Mouse (Mus musculus): Measurements from ENCODE around the gene Ptprc.

Ptprc gene

DNA sequence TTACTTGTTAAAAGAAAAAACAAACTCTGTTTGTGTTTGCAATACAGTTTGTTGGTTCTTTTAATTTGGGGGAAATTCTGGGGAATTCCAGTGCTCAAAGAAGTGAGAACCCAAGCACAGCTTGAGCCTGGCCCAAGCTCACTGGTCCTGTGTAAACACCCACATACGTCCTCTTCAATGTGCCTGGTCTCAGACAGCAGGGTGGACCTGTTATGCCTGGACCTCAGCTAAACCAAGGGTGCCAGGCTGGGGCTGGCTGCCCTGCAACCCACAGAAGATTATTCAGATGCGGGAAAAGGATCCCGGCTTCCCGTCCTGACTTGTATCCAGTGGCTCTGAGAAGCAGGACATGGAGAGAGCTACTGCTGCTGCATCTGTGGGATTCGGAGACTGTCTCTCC lies 138.0 kb downstream of the Ptprc start:
- DNase-seq: no peak

- no peak for DNase-seq
Observed at GRCm38 (mm10) chr1:138029649-138030048, 145.9 kb downstream of the Ptprc start.

- DNase-seq: no peak
Observed at GRCm38 (mm10) chr1:138025298-138025697, 150.2 kb downstream of the Ptprc start.

GRCm38 (mm10) chr1:138023601-138024000 lies 151.9 kb downstream of the Ptprc start:
- no peak for DNase-seq

DNA sequence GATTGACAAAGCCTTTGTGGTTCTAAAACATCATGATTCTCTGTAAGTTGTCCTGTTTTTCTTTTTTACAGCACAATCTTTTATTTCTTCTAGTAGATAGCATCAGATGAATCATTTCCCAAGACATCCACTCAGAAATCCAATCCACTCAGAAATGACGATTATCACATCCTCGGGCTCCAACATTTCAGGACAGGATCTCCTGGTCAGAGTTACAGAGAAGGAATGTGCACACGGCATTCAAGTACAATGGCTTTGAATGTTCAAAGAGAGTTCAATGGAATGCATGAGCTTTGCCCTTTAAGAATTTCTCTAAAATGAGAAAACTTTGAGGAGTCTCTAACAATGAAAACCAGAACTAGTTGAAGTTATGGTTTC lies 152.6 kb downstream of the Ptprc start:
- no peak for DNase-seq

DNA sequence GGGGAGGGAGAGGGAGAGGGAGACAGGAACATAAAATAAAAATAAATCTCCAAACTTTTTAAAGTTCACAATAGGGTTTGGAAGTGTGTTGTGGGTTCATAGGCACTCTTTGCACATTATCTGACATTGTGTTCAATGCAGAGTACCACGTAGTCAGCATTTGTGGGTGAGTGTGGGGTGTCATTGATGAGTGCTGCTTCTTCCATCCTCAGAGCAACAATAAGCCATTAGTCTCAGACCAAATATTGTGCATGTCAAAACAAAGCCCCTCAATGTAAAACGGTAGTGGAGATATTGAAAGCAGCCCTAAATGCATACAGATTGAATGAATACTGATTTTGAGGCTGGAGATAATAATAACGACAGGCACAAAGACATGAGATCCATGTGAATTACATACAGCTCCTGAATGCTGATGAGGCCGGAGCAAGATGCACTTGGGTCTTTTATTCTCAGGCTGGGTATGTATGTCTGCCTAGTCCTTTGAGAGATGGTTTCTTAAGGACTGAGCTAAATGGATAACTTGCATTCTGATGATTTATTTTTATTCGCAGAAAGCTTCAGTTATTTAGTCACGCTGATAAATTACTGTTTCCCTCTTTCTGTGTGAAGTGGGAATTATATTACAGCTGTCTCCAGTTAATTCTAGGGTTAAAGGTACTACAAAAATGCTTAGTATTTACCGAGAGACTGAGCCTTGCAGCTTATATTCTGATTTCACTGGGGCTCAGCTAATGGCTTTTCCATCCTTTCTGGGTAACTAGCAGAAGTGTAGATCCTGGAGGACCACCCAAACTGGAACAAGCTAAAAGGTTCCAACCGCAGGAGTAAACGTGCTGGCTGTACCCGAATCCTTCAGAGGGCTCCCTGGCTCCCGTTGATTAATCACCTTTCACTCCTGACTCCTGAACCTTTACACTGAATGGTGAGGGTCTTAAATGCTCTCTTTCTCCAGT lies 153.3 kb downstream of the Ptprc start:
- DNase-seq: no peak
